Mouse (Mus musculus): Measurements from ENCODE around the gene Tnpo3. TPM values are rescaled to one million over a fixed set of nuclear protein-coding genes. Genes with fewer than 3 reads are reported as not detected.

Tnpo3 gene
- total RNA-seq (2014; rRNA removed; ENCODE audit: low replicate concordance) (55.1 and 55.5 TPM in 2 replicates), polyA plus RNA-seq (2015; fragmentation: Nextera tagmentation; extraction: Ambion mirVana) (35.7 and 37.3 TPM in 2 replicates)

GRCm38 (mm10) chr6:29609111-29610019, at the start of gene Tnpo3:
Gene Tnpo3, minus strand, starts transcription at chr6:29609887.
- H3K27me3 ChIP-seq (ENCODE audit: control insufficient read depth, insufficient read depth, low read length), result no peaks in the 10 kb centered on the region
- peak within 1 kb of the TSS; percentile 91 for H3K27ac ChIP-seq (ENCODE audit: low read depth)
- peak; percentile 97 for ATAC-seq (ENCODE audit: insufficient read depth, low read depth)
- peak; percentile 95 for DNase-seq (ENCODE audit: low spot score)
- peaks cover 14% of the 10 kb centered on the region; the same call in 1 of the 2 replicates for H3K4me1 ChIP-seq (ENCODE audit: control insufficient read depth, insufficient read depth)
- no peaks in the 10 kb centered on the region for H3K36me3 ChIP-seq (replicated peaks; ENCODE audit: control insufficient read depth, insufficient read depth, low read length)
- peak within 1 kb of the TSS; percentile 92 for H3K9ac ChIP-seq (replicated peaks; ENCODE audit: low read depth, low read length)
- peak within 1 kb of the TSS; percentile 97 for H3K4me3 ChIP-seq (ENCODE audit: low read depth, low read length)
- peak within 1 kb of the TSS; percentile 72 for H3K4me2 ChIP-seq (ENCODE audit: low read depth, low read length)
- under 1% methylated on average over 67 of the region's 67 CpGs for whole genome bisulfite sequencing
- H3K9me3 ChIP-seq (replicated peaks; ENCODE audit: control insufficient read depth, low read length), result no peaks in the 10 kb centered on the region
- no peak for TF ChIP-seq EP300 (IDR thresholded peaks at IDR 0.05; ENCODE audit: low read depth)
- TF ChIP-seq CTCF (IDR thresholded peaks at IDR 0.05; ENCODE audit: low read depth), result no peak

GRCm38 (mm10) chr6:29658626-29659475, 49.2 kb upstream of the Tnpo3 start:
- ATAC-seq (ENCODE audit: insufficient read depth, low read depth), result no peak
- DNase-seq (ENCODE audit: low spot score), result no peak
- H3K9ac ChIP-seq (replicated peaks; ENCODE audit: low read depth, low read length), result no peak overlapping the region
- H3K27me3 ChIP-seq (ENCODE audit: control insufficient read depth, insufficient read depth, low read length), result no peaks in the 10 kb centered on the region
- no peak for TF ChIP-seq EP300 (IDR thresholded peaks at IDR 0.05; ENCODE audit: low read depth)
- TF ChIP-seq CTCF (IDR thresholded peaks at IDR 0.05; ENCODE audit: low read depth), result no peak
- H3K4me2 ChIP-seq (ENCODE audit: low read depth, low read length), result no peak overlapping the region
- H3K9me3 ChIP-seq (replicated peaks; ENCODE audit: control insufficient read depth, low read length), result no peaks in the 10 kb centered on the region
- WGBS, result 93% methylated on average over 3 of the region's 3 CpGs
- no peaks in the 10 kb centered on the region for H3K36me3 ChIP-seq (replicated peaks; ENCODE audit: control insufficient read depth, insufficient read depth, low read length)
- no peak overlapping the region for H3K27ac ChIP-seq (ENCODE audit: low read depth)
- no peaks in the 10 kb centered on the region for H3K4me1 ChIP-seq (ENCODE audit: control insufficient read depth, insufficient read depth)
- no peak overlapping the region for H3K4me3 ChIP-seq (ENCODE audit: low read depth, low read length)

DNA sequence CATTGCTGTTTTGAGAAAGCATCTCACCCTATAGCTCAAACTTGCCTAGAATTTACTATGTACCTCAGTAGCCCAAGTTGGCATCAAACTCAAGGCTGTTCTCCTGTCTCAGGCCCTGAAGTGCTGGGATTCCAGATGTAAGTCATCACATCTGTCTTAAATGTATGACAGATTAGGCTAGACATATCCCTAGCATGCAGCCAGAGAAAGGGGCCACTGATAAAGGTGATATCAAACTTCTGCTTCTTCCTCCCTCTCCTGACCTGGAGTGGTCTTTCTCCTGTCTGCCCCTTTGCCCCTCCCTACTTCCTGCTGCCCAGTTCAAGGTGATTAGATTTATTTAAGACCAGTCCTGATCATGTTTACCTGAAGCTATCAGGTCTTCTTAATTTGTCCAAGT, 43.6 kb upstream of the Tnpo3 start:
- Histone ChIP-seq H3K4me3 (ENCODE audit: low read depth, low read length) (no peak overlapping the region), H3K9me3 (replicated peaks; ENCODE audit: control insufficient read depth, low read length) (no peaks in the 10 kb centered on the region), H3K9ac (replicated peaks; ENCODE audit: low read depth, low read length) (no peak overlapping the region), H3K27me3 (ENCODE audit: control insufficient read depth, insufficient read depth, low read length) (0 out of 2 replicates have a peak, but pooled peaks cover 3% of the 10 kb centered on the region), H3K4me1 (ENCODE audit: control insufficient read depth, insufficient read depth) (no peaks in the 10 kb centered on the region), H3K36me3 (replicated peaks; ENCODE audit: control insufficient read depth, insufficient read depth, low read length) (no peaks in the 10 kb centered on the region), H3K4me2 (ENCODE audit: low read depth, low read length) (no peak overlapping the region), H3K27ac (ENCODE audit: low read depth) (no peak overlapping the region)
- DNase-seq (ENCODE audit: low spot score), result no peak
- no peak for ATAC-seq (ENCODE audit: insufficient read depth, low read depth)
- TF ChIP-seq CTCF (IDR thresholded peaks at IDR 0.05; ENCODE audit: low read depth) (no peak), EP300 (IDR thresholded peaks at IDR 0.05; ENCODE audit: low read depth) (no peak)

GRCm38 (mm10) chr6:29650170-29650549, 40.5 kb upstream of the Tnpo3 start:
- no peak for DNase-seq (ENCODE audit: low spot score)
- H3K4me1 ChIP-seq (ENCODE audit: control insufficient read depth, insufficient read depth), result no peaks in the 10 kb centered on the region
- 0 out of 2 replicates have a peak, but pooled peaks cover 3% of the 10 kb centered on the region for H3K27me3 ChIP-seq (ENCODE audit: control insufficient read depth, insufficient read depth, low read length)
- TF ChIP-seq EP300 (IDR thresholded peaks at IDR 0.05; ENCODE audit: low read depth) (no peak), CTCF (IDR thresholded peaks at IDR 0.05; ENCODE audit: low read depth) (no peak)
- no peaks in the 10 kb centered on the region for H3K36me3 ChIP-seq (replicated peaks; ENCODE audit: control insufficient read depth, insufficient read depth, low read length)
- no peaks in the 10 kb centered on the region for H3K9me3 ChIP-seq (replicated peaks; ENCODE audit: control insufficient read depth, low read length)
- H3K9ac ChIP-seq (replicated peaks; ENCODE audit: low read depth, low read length), result no peak overlapping the region
- no peak overlapping the region for H3K27ac ChIP-seq (ENCODE audit: low read depth)
- no peak overlapping the region for H3K4me3 ChIP-seq (ENCODE audit: low read depth, low read length)
- WGBS, result 68% methylated on average over 10 of the region's 10 CpGs
- ATAC-seq (ENCODE audit: insufficient read depth, low read depth), result no peak
- no peak overlapping the region for H3K4me2 ChIP-seq (ENCODE audit: low read depth, low read length)

GRCm38 (mm10) chr6:29649494-29650169, 39.9 kb upstream of the Tnpo3 start:
- Histone ChIP-seq H3K27ac (ENCODE audit: low read depth) (no peak overlapping the region), H3K4me2 (ENCODE audit: low read depth, low read length) (no peak overlapping the region), H3K27me3 (ENCODE audit: control insufficient read depth, insufficient read depth, low read length) (0 out of 2 replicates have a peak, but pooled peaks cover 3% of the 10 kb centered on the region), H3K9me3 (replicated peaks; ENCODE audit: control insufficient read depth, low read length) (no peaks in the 10 kb centered on the region), H3K9ac (replicated peaks; ENCODE audit: low read depth, low read length) (no peak overlapping the region), H3K36me3 (replicated peaks; ENCODE audit: control insufficient read depth, insufficient read depth, low read length) (no peaks in the 10 kb centered on the region), H3K4me1 (ENCODE audit: control insufficient read depth, insufficient read depth) (no peaks in the 10 kb centered on the region), H3K4me3 (ENCODE audit: low read depth, low read length) (no peak overlapping the region)
- ATAC-seq (ENCODE audit: insufficient read depth, low read depth) (peak; percentile 68; the same call in 1 of the 2 replicates), DNase-seq (ENCODE audit: low spot score) (peak; percentile 77)
- 33% methylated on average over 14 of the region's 14 CpGs for WGBS
- TF ChIP-seq EP300 (IDR thresholded peaks at IDR 0.05; ENCODE audit: low read depth), result no peak
- TF ChIP-seq CTCF (IDR thresholded peaks at IDR 0.05; ENCODE audit: low read depth), result peak; percentile 99

All from heart, postnatal 0 days (tissue).